Mouse (Mus musculus) large intestine, adult 2 months (tissue): ENCODE measurements around the gene Sipa1. TPM values are rescaled to one million over a fixed set of nuclear protein-coding genes. Genes with fewer than 3 reads are reported as not detected.

Experiments used
- DNase-seq: peaks from one replicate; pipeline ENCODE4 v3.0.0-alpha.2; 2012; ENCODE audit warnings: low read depth, low spot score
- WGBS: fragments of 180-500 bp; shearing (Covaris S2); methylation state at CpG from one replicate; pipeline ENCODE4 v1.1.7; 2018; 5-methylcytosine and 5-hydroxymethylcytosine counted together
- polyA plus RNA-seq: library from polyadenylated mRNA; depleted of rRNA; stranded (reverse); fragments of >200 nt; gene quantifications from 2 replicates; pipeline ENCODE4 v1.2.3, GENCODE M21; 2012; rRNA removed

The Sipa1 gene
- polyA plus RNA-seq, 1 experiment = 34.3 TPM

DNA sequence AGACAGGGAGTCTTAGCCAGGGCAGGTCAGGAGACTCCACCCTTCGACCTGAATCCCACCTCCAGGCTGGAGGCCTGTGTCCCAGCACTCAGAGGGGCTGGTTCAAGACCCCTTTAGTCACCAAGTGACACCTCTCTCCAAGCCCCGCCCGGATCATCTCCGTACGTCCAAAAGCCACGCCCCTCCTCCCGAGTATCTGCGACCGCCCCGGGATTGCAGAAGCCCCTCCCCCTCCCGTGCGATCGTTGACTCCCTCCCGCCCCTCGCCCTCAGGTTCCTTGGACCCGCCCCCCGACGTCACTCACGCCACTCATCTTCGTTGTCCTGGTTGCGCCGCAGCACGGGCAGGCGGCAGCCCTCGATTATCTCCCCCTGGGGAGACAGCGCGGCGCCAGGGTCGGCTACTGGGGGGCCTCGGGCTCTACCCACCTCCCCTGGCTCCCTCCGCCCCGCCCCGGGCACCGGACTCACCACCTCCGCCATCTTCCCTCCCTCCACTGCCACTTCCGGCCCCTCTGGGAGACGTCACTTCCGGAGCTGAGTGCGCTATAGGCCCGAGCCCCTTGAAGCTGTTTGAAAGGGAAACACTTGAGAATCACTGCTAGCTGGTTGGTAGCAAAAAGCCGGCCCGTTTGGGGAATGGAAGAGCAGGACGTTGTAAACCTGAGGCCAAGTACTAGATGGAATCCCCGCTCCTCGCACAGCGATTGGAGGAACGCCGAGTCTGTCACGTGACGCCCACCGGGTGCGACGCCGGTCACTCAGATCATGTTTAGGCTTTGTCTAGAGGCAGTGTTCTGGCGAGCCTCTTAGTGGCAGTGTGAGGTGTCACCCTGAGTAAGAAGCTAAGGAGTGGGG, 53.7 kb downstream of the Sipa1 start, which contains the start of gene Kat5:
Gene Kat5 (minus strand): TSS at position 691 of the 858 bp plus-strand sequence.
- peak; percentile 67 for DNase-seq
- WGBS = under 1% methylated on average over 55 of the region's 55 CpGs

GRCm38 (mm10) chr19:5609171-5609546, 54.3 kb downstream of the Sipa1 start:
- no peak for DNase-seq
- WGBS = 40% methylated on average over 10 of the region's 10 CpGs

GRCm38 (mm10) chr19:5608707-5609106, 54.8 kb downstream of the Sipa1 start:
- WGBS = 96% methylated on average over 13 of the region's 13 CpGs

GRCm38 (mm10) chr19:5607705-5608410, 55.6 kb downstream of the Sipa1 start:
- 94% methylated on average over 26 of the region's 26 CpGs for WGBS
- DNase-seq = no peak

More at GRCm38 (mm10) chr19:5608707-5609106, 54.8 kb downstream of the Sipa1 start:
- no peak for DNase-seq

DNA sequence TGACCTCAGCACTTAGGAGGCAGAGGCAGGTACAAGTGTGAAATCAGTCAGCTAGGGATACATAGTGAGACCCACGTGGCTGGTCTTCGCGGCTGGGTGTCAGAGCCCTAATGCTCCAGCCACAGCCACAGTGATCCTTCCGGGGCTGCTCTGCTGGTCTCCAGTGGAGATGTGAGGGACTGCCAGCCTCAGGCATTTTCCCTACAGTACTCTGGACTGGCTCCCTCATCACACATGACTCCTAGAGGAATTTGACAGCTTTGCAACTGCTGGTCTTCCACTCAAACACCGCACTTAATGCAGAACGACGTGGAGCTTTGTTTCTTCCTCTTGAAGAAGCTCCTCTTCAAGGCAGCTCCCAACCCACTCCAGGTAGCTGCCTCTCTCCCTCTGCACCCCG, 57.3 kb downstream of the Sipa1 start:
- DNase-seq = no peak
- 86% methylated on average over 8 of the region's 8 CpGs for WGBS

DNA sequence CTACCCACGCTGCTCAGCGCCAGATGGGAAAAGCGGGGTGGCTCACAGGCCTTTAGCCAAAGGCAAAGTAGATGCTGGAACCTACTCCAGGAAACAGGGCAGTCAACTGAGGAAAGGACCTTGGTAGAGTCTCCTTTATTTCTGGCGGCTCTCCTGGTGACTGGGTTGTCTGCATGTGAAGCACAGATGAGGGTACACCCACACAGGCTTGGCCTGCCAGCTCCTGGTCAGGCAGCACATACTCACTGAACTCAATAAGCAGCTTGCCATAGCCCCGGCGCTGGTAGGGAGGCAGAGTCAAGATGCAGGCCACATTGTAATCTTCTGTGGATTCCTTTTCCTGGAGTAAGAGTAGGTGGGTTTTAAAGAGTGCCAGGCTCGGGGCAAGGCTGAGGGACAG, 58.4 kb downstream of the Sipa1 start:
- WGBS = 91% methylated on average over 7 of the region's 7 CpGs
- no peak for DNase-seq

GRCm38 (mm10) chr19:5603664-5604063, 59.8 kb downstream of the Sipa1 start:
- DNase-seq = no peak
- WGBS = 86% methylated on average over 7 of the region's 7 CpGs

GRCm38 (mm10) chr19:5601752-5602541, 61.6 kb downstream of the Sipa1 start, which contains the start of gene Rnaseh2c:
Gene Rnaseh2c, plus strand, starts transcription at chr19:5601873.
- peak; percentile 58 for DNase-seq
- WGBS = under 1% methylated on average over 64 of the region's 64 CpGs

Other genes with a start within 250 kb of the Sipa1 start
- 98.0 and 108 TPM in 2 replicates for gene Drap1, start 238.7 kb downstream of the Sipa1 start, polyA plus RNA-seq
- gene AI837181, start 238.6 kb downstream of the Sipa1 start, polyA plus RNA-seq = 51.9 and 55.5 TPM in 2 replicates
- 0.12 and 0.60 TPM in 2 replicates for gene Fosl1, start 216.2 kb downstream of the Sipa1 start, polyA plus RNA-seq
- gene Ccdc85b, start 205.8 kb downstream of the Sipa1 start, polyA plus RNA-seq = 2.1 and 2.4 TPM in 2 replicates
- 140 and 162 TPM in 2 replicates for gene Fibp, start 203.1 kb downstream of the Sipa1 start, polyA plus RNA-seq
- gene Ctsw, start 195.2 kb downstream of the Sipa1 start, polyA plus RNA-seq = 12.4 and 14.9 TPM in 2 replicates
- 30.2 and 37.5 TPM in 2 replicates for gene Efemp2, start 189.8 kb downstream of the Sipa1 start, polyA plus RNA-seq
- 23.6 and 29.1 TPM in 2 replicates for gene Mus81, start 175.3 kb downstream of the Sipa1 start, polyA plus RNA-seq
- gene Cfl1, start 173.3 kb downstream of the Sipa1 start, polyA plus RNA-seq = 697 and 725 TPM in 2 replicates
- 0.14 and 0.15 TPM in 2 replicates for gene 1700020D05Rik, start 159.9 kb downstream of the Sipa1 start, polyA plus RNA-seq
- 3.2 and 3.7 TPM in 2 replicates for gene Snx32, start 153.2 kb downstream of the Sipa1 start, polyA plus RNA-seq
- gene Ovol1, start 103.1 kb downstream of the Sipa1 start, polyA plus RNA-seq = 26.6 and 45.5 TPM in 2 replicates
- 11.9 and 19.5 TPM in 2 replicates for gene Ap5b1, start 95.7 kb downstream of the Sipa1 start, polyA plus RNA-seq
- gene Rnaseh2c, start 61.8 kb downstream of the Sipa1 start, polyA plus RNA-seq = 45.1 and 47.1 TPM in 2 replicates
- 43.6 and 54.2 TPM in 2 replicates for gene Kat5, start 53.5 kb downstream of the Sipa1 start, polyA plus RNA-seq
- gene Rela, start 26.2 kb downstream of the Sipa1 start, polyA plus RNA-seq = 46.7 and 47.6 TPM in 2 replicates
- 71.1 and 90.9 TPM in 2 replicates for gene Map3k11, start 25.0 kb upstream of the Sipa1 start, polyA plus RNA-seq
- gene Pcnx3, start 25.2 kb upstream of the Sipa1 start, polyA plus RNA-seq = 71.8 and 89.0 TPM in 2 replicates
- 0.18 TPM in 1 of 2 replicates, not detected in the other for gene Kcnk7, start 40.7 kb upstream of the Sipa1 start, polyA plus RNA-seq
- gene Ehbp1l1, start 62.6 kb upstream of the Sipa1 start, polyA plus RNA-seq = 45.1 and 63.8 TPM in 2 replicates
- gene Fam89b, start 65.9 kb upstream of the Sipa1 start, polyA plus RNA-seq = 65.4 and 79.8 TPM in 2 replicates
- gene Ltbp3, start 77.2 kb upstream of the Sipa1 start, polyA plus RNA-seq = 18.4 and 19.9 TPM in 2 replicates
- 53.6 and 70.8 TPM in 2 replicates for gene Scyl1, start 107.7 kb upstream of the Sipa1 start, polyA plus RNA-seq
- gene Frmd8, start 211.6 kb upstream of the Sipa1 start, polyA plus RNA-seq = 24.6 and 48.3 TPM in 2 replicates
- 16.0 and 122 TPM in 2 replicates for gene Slc25a45, start 214.1 kb upstream of the Sipa1 start, polyA plus RNA-seq
- 1.1 and 2.1 TPM in 2 replicates for gene Tigd3, start 230.4 kb upstream of the Sipa1 start, polyA plus RNA-seq
- 69.6 and 84.6 TPM in 2 replicates for gene Dpf2, start 249.3 kb upstream of the Sipa1 start, polyA plus RNA-seq